Mouse (Mus musculus) urinary bladder, postnatal 36 days (tissue): ENCODE measurements at regions not wholly inside any gene's neighbourhood (a gene's known extent, or its start where the extent isn't known, plus 50 kb on each side); places are given as distances from the start of the nearest gene placed in this dataset.

Experiments
- DNase-seq, 2 experiments: peaks; one replicate each; pipeline ENCODE4 v3.0.0; 2022; ENCODE audit warnings: low spot score in 2 of 2, mixed read lengths in 1 of 2

- DNase-seq: no peak
Measured at GRCm38 (mm10) chr2:63920997-63921396, 176.8 kb downstream of the Fign start.

GRCm38 (mm10) chr2:63920019-63920418 lies 177.8 kb downstream of the Fign start:
- no peak for DNase-seq

- DNase-seq: no peak
Measured at GRCm38 (mm10) chr2:63900644-63901043, 197.2 kb downstream of the Fign start.

GRCm38 (mm10) chr2:63878477-63878876 lies 219.4 kb downstream of the Fign start:
- DNase-seq: no peak

- DNase-seq: no peak
Measured at GRCm38 (mm10) chr2:63877387-63877786, 220.5 kb downstream of the Fign start.

- DNase-seq: no peak
Measured at GRCm38 (mm10) chr2:63876375-63876774, 221.5 kb downstream of the Fign start.

- no peak for DNase-seq
Measured at GRCm38 (mm10) chr2:63875101-63875500, 222.7 kb downstream of the Fign start.

- DNase-seq: no peak
Measured at GRCm38 (mm10) chr2:63866524-63866923, 231.3 kb downstream of the Fign start.

GRCm38 (mm10) chr2:63861821-63862220 lies 236.0 kb downstream of the Fign start:
- no peak for DNase-seq

- DNase-seq: peak in 1 of 2 experiments; percentile 10
Measured at GRCm38 (mm10) chr2:63856462-63857054, 241.3 kb downstream of the Fign start.

- no peak for DNase-seq
Measured at GRCm38 (mm10) chr2:63855476-63855875, 242.4 kb downstream of the Fign start.

- DNase-seq: no peak
Measured at GRCm38 (mm10) chr2:63854198-63854875, 243.5 kb downstream of the Fign start.

GRCm38 (mm10) chr2:63853226-63853625 lies 244.6 kb downstream of the Fign start:
- DNase-seq: no peak

GRCm38 (mm10) chr2:63852287-63852686 lies 245.6 kb downstream of the Fign start:
- DNase-seq: no peak

- DNase-seq: no peak
Measured at GRCm38 (mm10) chr2:63850033-63850432, 247.8 kb downstream of the Fign start.

GRCm38 (mm10) chr2:63849486-63849885 lies 248.4 kb downstream of the Fign start:
- no peak for DNase-seq

- no peak for DNase-seq
Measured at GRCm38 (mm10) chr2:63832041-63832714, 265.7 kb downstream of the Fign start.

- DNase-seq: no peak
Measured at GRCm38 (mm10) chr2:63830431-63830830, 267.4 kb downstream of the Fign start.

GRCm38 (mm10) chr2:63828633-63829032 lies 269.2 kb downstream of the Fign start:
- no peak for DNase-seq

- no peak for DNase-seq
Measured at GRCm38 (mm10) chr2:63819440-63819839, 278.4 kb downstream of the Fign start.
